Mouse (Mus musculus): ENCODE results near the gene Asic2. TPM values are rescaled to one million over a fixed set of nuclear protein-coding genes. Genes with fewer than 3 reads are reported as not detected.

Gene Asic2
- polyA plus RNA-seq, 1 experiment, result not detected

DNA sequence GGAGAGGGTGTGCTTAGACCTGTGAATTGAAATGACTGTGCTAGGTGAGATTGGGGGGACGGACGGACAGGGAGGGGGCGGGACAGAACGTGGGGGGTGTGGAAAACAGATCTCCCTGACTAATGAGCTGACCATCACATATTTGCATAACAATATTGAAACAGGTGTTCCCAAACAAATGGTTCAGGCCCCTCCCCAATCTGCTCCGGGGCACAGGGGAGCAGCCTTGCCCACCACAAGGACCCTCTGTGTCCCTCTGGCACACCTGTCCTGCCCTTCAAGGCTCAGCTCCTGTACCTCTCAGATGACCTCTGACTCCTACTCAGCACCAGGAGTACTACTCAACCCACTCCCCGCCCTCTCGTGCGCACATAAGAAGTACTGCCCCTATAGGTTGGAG is 351.8 kb downstream of the Asic2 start:
- H3K9me3 ChIP-seq (ENCODE audit: control insufficient read depth, low read length), result no peaks in the 10 kb centered on the region
- no peaks in the 10 kb centered on the region for H3K4me1 ChIP-seq (ENCODE audit: control insufficient read depth)
- peaks cover 15% of the 10 kb centered on the region for H3K27me3 ChIP-seq (ENCODE audit: control insufficient read depth)
- H3K4me3 ChIP-seq (replicated peaks), result no peak overlapping the region
- H3K36me3 ChIP-seq (ENCODE audit: control insufficient read depth), result no peaks in the 10 kb centered on the region
- TF ChIP-seq TAL1 (IDR thresholded peaks at IDR 0.05; ENCODE audit: low read length), result no peak
- no peak for TF ChIP-seq GATA1 (IDR thresholded peaks at IDR 0.05; ENCODE audit: low read length)

GRCm38 (mm10) chr11:81613869-81614620 is 354.2 kb downstream of the Asic2 start:
- Histone ChIP-seq H3K4me3 (replicated peaks) (no peak overlapping the region), H3K4me1 (ENCODE audit: control insufficient read depth) (no peaks in the 10 kb centered on the region), H3K9me3 (ENCODE audit: control insufficient read depth, low read length) (no peaks in the 10 kb centered on the region), H3K36me3 (ENCODE audit: control insufficient read depth) (no peaks in the 10 kb centered on the region), H3K27me3 (ENCODE audit: control insufficient read depth) (peaks cover 23% of the 10 kb centered on the region)
- no peak for TF ChIP-seq GATA1 (IDR thresholded peaks at IDR 0.05; ENCODE audit: low read length)
- TF ChIP-seq TAL1 (IDR thresholded peaks at IDR 0.05; ENCODE audit: low read length), result no peak

DNA sequence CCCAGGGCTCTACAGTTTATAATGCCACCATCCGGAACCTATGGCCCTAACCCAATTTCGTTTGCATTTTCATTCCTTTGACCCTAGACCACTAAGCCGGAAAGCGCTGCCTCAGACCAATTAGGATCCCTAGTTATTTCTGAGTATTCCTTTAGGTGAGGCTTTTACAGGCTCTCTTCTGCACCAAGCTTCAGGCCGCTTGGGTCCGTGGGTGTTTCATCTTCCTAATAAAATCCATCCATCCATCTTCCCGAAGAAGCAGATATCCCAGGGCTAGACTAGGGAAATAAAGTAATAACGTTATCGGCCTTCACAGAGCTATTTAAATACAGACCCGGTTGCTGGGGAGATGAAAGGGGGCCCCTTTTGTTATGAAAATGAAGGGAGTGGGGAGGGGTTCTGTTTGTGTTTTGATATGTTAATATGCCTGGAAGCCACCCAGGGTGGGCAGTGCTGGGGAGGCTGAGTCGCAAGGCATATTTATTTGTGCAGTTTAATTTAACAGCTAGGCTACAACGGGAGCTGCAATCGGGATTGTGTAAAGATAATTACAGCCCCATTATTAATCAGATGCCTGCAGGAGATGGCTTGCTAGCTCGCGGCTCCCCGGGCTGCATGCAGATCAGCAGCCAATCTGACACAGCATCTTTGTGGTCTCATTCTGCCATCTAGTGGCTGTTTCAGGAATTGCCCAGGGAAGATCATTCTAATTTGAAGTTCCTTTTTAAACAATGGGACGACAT is 355.3 kb downstream of the Asic2 start:
- Histone ChIP-seq H3K9me3 (ENCODE audit: control insufficient read depth, low read length) (no peaks in the 10 kb centered on the region), H3K36me3 (ENCODE audit: control insufficient read depth) (no peaks in the 10 kb centered on the region), H3K4me3 (replicated peaks) (no peak overlapping the region), H3K4me1 (ENCODE audit: control insufficient read depth) (no peaks in the 10 kb centered on the region), H3K27me3 (ENCODE audit: control insufficient read depth) (peaks cover 23% of the 10 kb centered on the region)
- TF ChIP-seq TAL1 (IDR thresholded peaks at IDR 0.05; ENCODE audit: low read length) (no peak), GATA1 (IDR thresholded peaks at IDR 0.05; ENCODE audit: low read length) (no peak)

DNA sequence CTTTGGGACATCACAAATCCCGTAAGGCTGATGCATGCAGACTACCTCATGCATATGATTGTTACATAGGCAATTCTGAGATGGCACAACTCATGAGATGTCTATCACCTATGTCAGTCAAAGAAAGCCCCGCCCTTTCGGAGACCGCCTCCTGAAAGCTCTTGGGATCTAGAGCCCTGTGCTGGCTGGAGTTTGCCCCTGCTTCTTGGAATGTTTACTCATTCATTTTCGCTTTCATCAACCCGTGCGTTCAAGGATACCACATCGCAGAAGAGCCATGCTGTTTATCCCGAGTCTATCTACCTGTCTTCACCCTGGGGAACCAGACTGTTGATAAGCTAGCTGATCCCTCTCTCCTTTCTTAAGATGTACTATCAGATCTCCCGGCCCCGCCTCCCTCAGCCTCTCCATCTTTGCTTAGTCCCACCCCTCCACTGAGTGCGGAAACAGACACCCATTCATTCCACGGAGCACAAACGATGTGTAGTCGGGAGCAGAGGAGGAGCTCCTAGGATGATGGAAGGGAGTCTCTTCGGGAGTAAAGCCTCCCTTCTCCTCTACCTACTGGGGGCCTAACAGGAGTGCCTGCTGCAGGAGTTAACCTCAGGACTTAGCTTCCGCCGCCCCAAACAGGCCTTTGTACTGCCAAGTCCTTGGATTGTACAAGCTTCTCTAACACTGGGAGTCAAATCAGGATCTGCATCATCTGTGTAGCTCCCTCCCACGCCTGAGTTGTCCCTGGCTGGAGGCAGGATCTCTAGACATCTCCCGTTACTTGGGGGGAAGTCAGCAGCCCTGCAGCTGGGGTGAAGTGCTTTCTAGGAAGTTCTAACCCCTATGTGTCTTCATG is 356.1 kb downstream of the Asic2 start:
- Histone ChIP-seq H3K4me3 (replicated peaks) (no peak overlapping the region), H3K9me3 (ENCODE audit: control insufficient read depth, low read length) (no peaks in the 10 kb centered on the region), H3K36me3 (ENCODE audit: control insufficient read depth) (no peaks in the 10 kb centered on the region), H3K27me3 (ENCODE audit: control insufficient read depth) (peaks cover 23% of the 10 kb centered on the region), H3K4me1 (ENCODE audit: control insufficient read depth) (no peaks in the 10 kb centered on the region)
- TF ChIP-seq GATA1 (IDR thresholded peaks at IDR 0.05; ENCODE audit: low read length) (no peak), TAL1 (IDR thresholded peaks at IDR 0.05; ENCODE audit: low read length) (no peak)

DNA sequence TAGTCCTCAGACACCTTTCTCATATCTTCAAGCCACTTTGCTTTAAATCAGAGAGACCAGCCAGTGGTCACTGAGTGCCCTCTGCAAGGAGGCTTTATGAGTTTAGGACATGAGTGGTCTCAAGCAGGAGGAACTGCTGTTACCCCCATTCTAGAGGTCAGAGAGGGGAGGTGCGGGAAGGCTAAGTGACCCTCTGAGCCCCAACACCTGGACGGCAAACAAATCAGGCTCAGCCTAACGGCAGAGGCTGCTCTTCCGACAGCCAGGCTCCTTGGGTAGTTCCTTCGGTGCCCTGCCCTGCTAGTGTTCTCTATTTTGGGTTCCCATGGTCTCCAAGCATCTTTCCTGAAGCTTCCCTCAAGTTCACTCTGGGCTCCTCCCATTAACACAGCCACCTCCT is 357.8 kb downstream of the Asic2 start:
- no peaks in the 10 kb centered on the region for H3K4me1 ChIP-seq (ENCODE audit: control insufficient read depth)
- no peak overlapping the region for H3K4me3 ChIP-seq (replicated peaks)
- H3K36me3 ChIP-seq (ENCODE audit: control insufficient read depth), result no peaks in the 10 kb centered on the region
- no peaks in the 10 kb centered on the region for H3K9me3 ChIP-seq (ENCODE audit: control insufficient read depth, low read length)
- peaks cover 23% of the 10 kb centered on the region for H3K27me3 ChIP-seq (ENCODE audit: control insufficient read depth)
- TF ChIP-seq TAL1 (IDR thresholded peaks at IDR 0.05; ENCODE audit: low read length), result no peak
- no peak for TF ChIP-seq GATA1 (IDR thresholded peaks at IDR 0.05; ENCODE audit: low read length)

GRCm38 (mm10) chr11:81602971-81603370 is 365.3 kb downstream of the Asic2 start:
- H3K4me1 ChIP-seq (ENCODE audit: control insufficient read depth), result no peaks in the 10 kb centered on the region
- TF ChIP-seq GATA1 (IDR thresholded peaks at IDR 0.05; ENCODE audit: low read length) (no peak), TAL1 (IDR thresholded peaks at IDR 0.05; ENCODE audit: low read length) (no peak)
- H3K36me3 ChIP-seq (ENCODE audit: control insufficient read depth), result no peaks in the 10 kb centered on the region
- H3K27me3 ChIP-seq (ENCODE audit: control insufficient read depth), result no peaks in the 10 kb centered on the region
- no peaks in the 10 kb centered on the region for H3K9me3 ChIP-seq (ENCODE audit: control insufficient read depth, low read length)
- H3K4me3 ChIP-seq (replicated peaks), result no peak overlapping the region

GRCm38 (mm10) chr11:81601736-81602135 is 366.5 kb downstream of the Asic2 start:
- Histone ChIP-seq H3K36me3 (ENCODE audit: control insufficient read depth) (no peaks in the 10 kb centered on the region), H3K4me3 (replicated peaks) (no peak overlapping the region), H3K9me3 (ENCODE audit: control insufficient read depth, low read length) (no peaks in the 10 kb centered on the region), H3K27me3 (ENCODE audit: control insufficient read depth) (no peaks in the 10 kb centered on the region), H3K4me1 (ENCODE audit: control insufficient read depth) (no peaks in the 10 kb centered on the region)
- no peak for TF ChIP-seq GATA1 (IDR thresholded peaks at IDR 0.05; ENCODE audit: low read length)
- no peak for TF ChIP-seq TAL1 (IDR thresholded peaks at IDR 0.05; ENCODE audit: low read length)

DNA sequence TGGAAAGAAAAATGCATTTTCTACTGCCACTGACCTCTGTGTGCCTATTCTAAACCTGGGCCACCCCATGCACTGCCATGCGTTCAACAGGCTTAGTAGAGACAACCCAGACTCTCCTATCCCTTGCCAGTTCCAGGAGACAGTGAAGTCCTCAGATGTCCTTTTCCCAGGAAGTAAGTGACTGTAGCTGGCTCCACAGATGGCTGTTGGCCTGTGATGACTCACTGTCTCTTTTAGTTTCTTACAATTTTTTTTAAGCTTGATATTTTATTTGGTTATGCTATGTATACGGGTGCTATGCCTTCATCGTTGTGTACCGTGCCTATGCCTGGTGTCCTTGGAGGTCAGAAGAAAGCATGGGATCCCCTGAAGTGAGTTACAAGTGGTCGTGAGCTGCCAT is 370.7 kb downstream of the Asic2 start:
- Histone ChIP-seq H3K9me3 (ENCODE audit: control insufficient read depth, low read length) (no peaks in the 10 kb centered on the region), H3K4me3 (replicated peaks) (no peak overlapping the region), H3K4me1 (ENCODE audit: control insufficient read depth) (no peaks in the 10 kb centered on the region), H3K36me3 (ENCODE audit: control insufficient read depth) (no peaks in the 10 kb centered on the region), H3K27me3 (ENCODE audit: control insufficient read depth) (no peaks in the 10 kb centered on the region)
- TF ChIP-seq GATA1 (IDR thresholded peaks at IDR 0.05; ENCODE audit: low read length) (no peak), TAL1 (IDR thresholded peaks at IDR 0.05; ENCODE audit: low read length) (no peak)

GRCm38 (mm10) chr11:81595235-81595634 is 373.0 kb downstream of the Asic2 start:
- TF ChIP-seq GATA1 (IDR thresholded peaks at IDR 0.05; ENCODE audit: low read length) (no peak), TAL1 (IDR thresholded peaks at IDR 0.05; ENCODE audit: low read length) (no peak)
- H3K27me3 ChIP-seq (ENCODE audit: control insufficient read depth), result no peaks in the 10 kb centered on the region
- no peak overlapping the region for H3K4me3 ChIP-seq (replicated peaks)
- no peaks in the 10 kb centered on the region for H3K36me3 ChIP-seq (ENCODE audit: control insufficient read depth)
- H3K9me3 ChIP-seq (ENCODE audit: control insufficient read depth, low read length), result no peaks in the 10 kb centered on the region
- H3K4me1 ChIP-seq (ENCODE audit: control insufficient read depth), result no peaks in the 10 kb centered on the region
